ENCODE assay signal across 9 mouse cellular contexts in the genomic region with DNA sequence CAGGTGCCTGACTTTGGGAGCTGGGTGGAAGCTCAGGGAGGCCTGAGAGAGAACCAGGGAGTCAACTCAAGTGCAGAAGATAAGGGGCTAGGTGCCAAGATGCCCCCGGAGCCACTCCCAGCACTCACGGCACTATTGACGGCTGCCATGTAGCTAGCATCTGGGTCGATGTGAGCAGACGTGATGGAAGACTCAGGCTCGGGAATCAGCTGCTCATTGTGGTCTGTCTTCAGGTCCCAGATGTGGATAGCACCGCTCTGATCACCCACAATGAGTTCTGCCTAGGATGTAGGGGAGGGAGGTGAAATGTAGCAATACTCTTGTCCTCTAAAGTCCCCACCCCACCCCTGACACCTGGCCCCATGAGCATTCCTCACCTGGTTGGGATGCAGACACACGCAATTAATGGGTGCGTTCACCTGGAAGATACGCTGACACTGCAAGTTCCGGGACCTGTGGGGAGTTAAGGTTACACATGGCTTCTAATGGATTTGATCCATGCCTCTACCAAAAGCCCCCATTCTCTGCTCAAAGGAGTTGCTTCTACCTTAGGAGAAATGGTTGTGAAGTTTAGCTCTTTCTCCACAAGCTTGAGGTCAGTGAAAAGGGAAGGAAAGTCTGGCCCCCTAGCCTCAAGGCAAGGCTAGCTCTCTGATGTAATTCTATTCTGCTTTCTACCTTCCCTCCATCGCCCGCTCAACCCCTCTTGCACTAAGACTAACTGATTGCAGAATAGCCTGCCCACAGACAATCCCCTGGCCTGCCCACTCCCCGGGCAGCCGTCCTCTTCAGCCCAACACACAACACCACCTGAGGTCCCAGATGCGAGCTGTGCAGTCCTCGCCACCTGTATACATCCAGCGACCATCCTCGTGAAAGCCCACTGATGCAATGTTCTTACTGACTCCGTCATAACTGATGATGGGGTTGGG. TPM values are rescaled to one million over a fixed set of nuclear protein-coding genes. Genes with fewer than 3 reads are reported as not detected.
DNase-seq lines count a peak whose midpoint lies in the region; ATAC-seq and TF ChIP-seq lines count a peak whose summit lies in the region.
"Had no signal": no experiment of that assay in that cellular context is flagged by ENCODE, and none has a peak within 500 bp of the region (broad histone marks: within the 10 kb centered on the region; RNA-seq: fewer than 3 reads in every experiment).

No protein-coding gene starts in this region.

- no peak overlapping the region for H3K4me3 ChIP-seq in forebrain, embryonic 11.5 days (ENCODE audit: low read depth, low read length)
- no peak overlapping the region for H3K4me3 ChIP-seq in forebrain, postnatal 0 days (ENCODE audit: low read depth, low read length)
- peak overlapping the region; percentile 99; the same call in 1 of the 2 replicates for H3K4me3 ChIP-seq in E14TG2a.4 (replicated peaks; ENCODE audit: low read length)
- H3K4me3 ChIP-seq in hindbrain, embryonic 11.5 days (ENCODE audit: low read depth, low read length): no peak overlapping the region
- H3K4me3 ChIP-seq in liver, postnatal 0 days (ENCODE audit: low read depth, low read length): peak overlapping the region; percentile 78

- ATAC-seq in forebrain, embryonic 11.5 days (replicated peaks; ENCODE audit: low FRiP score): no peak
- ATAC-seq in forebrain, postnatal 0 days: no peak
- ATAC-seq in hindbrain, embryonic 11.5 days (ENCODE audit: low FRiP score): no peak
- ATAC-seq in liver, postnatal 0 days: no peak

- H3K27ac ChIP-seq in forebrain, embryonic 11.5 days (ENCODE audit: low read depth, low read length): no peak overlapping the region
- H3K27ac ChIP-seq in forebrain, postnatal 0 days (ENCODE audit: low read depth, low read length): no peak overlapping the region
- H3K27ac ChIP-seq in hindbrain, embryonic 11.5 days (ENCODE audit: low read depth, low read length): no peak overlapping the region
- H3K27ac ChIP-seq in liver, postnatal 0 days (ENCODE audit: low read depth): peak overlapping the region; percentile 84

- WGBS in forebrain, embryonic 11.5 days: 92% methylated on average over 20 of the region's 20 CpGs
- WGBS in forebrain, postnatal 0 days: 91% methylated on average over 20 of the region's 20 CpGs
- WGBS in hindbrain, embryonic 11.5 days: 93% methylated on average over 20 of the region's 20 CpGs
- WGBS in liver, postnatal 0 days (ENCODE audit: insufficient replicate concordance): 85% methylated on average over 20 of the region's 20 CpGs

- H3K4me1 ChIP-seq in forebrain, embryonic 11.5 days (replicated peaks; ENCODE audit: control insufficient read depth, insufficient read depth, low read length): peaks cover 7% of the 10 kb centered on the region
- H3K4me1 ChIP-seq in forebrain, postnatal 0 days (ENCODE audit: insufficient read depth): peaks cover 9% of the 10 kb centered on the region
- H3K4me1 ChIP-seq in E14TG2a.4 (replicated peaks; ENCODE audit: low read depth, low read length): peaks cover 60% of the 10 kb centered on the region
- H3K4me1 ChIP-seq in hindbrain, embryonic 11.5 days (replicated peaks; ENCODE audit: control insufficient read depth, insufficient read depth, low read length): peaks cover 5% of the 10 kb centered on the region
- H3K4me1 ChIP-seq in liver, postnatal 0 days (ENCODE audit: insufficient read depth): peaks cover 15% of the 10 kb centered on the region

- H3K36me3 ChIP-seq in forebrain, embryonic 11.5 days (ENCODE audit: control insufficient read depth, insufficient read depth, low read length): peaks cover 5% of the 10 kb centered on the region; the same call in 1 of the 2 replicates
- peaks cover 37% of the 10 kb centered on the region for H3K36me3 ChIP-seq in forebrain, postnatal 0 days (ENCODE audit: insufficient read depth)
- H3K36me3 ChIP-seq in E14TG2a.4 (ENCODE audit: insufficient read depth, low read length): peaks cover 58% of the 10 kb centered on the region
- H3K36me3 ChIP-seq in hindbrain, embryonic 11.5 days (ENCODE audit: control insufficient read depth, insufficient read depth, low read length): peaks cover 6% of the 10 kb centered on the region; the same call in 1 of the 2 replicates
- peaks cover 39% of the 10 kb centered on the region for H3K36me3 ChIP-seq in liver, postnatal 0 days (replicated peaks; ENCODE audit: insufficient read depth, low read length)

- no peaks in the 10 kb centered on the region for H3K27me3 ChIP-seq in forebrain, embryonic 11.5 days (ENCODE audit: control insufficient read depth, insufficient read depth, low read length)
- no peaks in the 10 kb centered on the region for H3K27me3 ChIP-seq in forebrain, postnatal 0 days (ENCODE audit: insufficient read depth, low read length)
- no peaks in the 10 kb centered on the region for H3K27me3 ChIP-seq in E14TG2a.4 (ENCODE audit: insufficient read depth, low read length)
- no peaks in the 10 kb centered on the region for H3K27me3 ChIP-seq in hindbrain, embryonic 11.5 days (ENCODE audit: control insufficient read depth, insufficient read depth, low read length)
- no peaks in the 10 kb centered on the region for H3K27me3 ChIP-seq in liver, postnatal 0 days (ENCODE audit: insufficient read depth, low read length)

- no peaks in the 10 kb centered on the region for H3K9me3 ChIP-seq in forebrain, embryonic 11.5 days (ENCODE audit: control insufficient read depth, low read length)
- no peaks in the 10 kb centered on the region for H3K9me3 ChIP-seq in forebrain, postnatal 0 days (ENCODE audit: low read length)
- no peaks in the 10 kb centered on the region for H3K9me3 ChIP-seq in E14TG2a.4 (ENCODE audit: low read length)
- no peaks in the 10 kb centered on the region for H3K9me3 ChIP-seq in hindbrain, embryonic 11.5 days (ENCODE audit: control insufficient read depth, low read length)
- no peaks in the 10 kb centered on the region for H3K9me3 ChIP-seq in liver, postnatal 0 days (ENCODE audit: low read length)

- DNase-seq in forebrain, embryonic 11.5 days (ENCODE audit: low spot score): no peak
- DNase-seq in forebrain, postnatal 0 days: no peak
- DNase-seq in hindbrain, embryonic 11.5 days (ENCODE audit: low spot score): no peak
- no peak for DNase-seq in liver, postnatal 0 days
- no peak for DNase-seq in c-Kit-positive CD71-positive TER-119-positive erythroid progenitor cells, embryonic 14.5 days (ENCODE audit: low spot score)
- no peak for DNase-seq in ovary, postnatal 10 days (ENCODE audit: low spot score)
- no peak for DNase-seq in left cerebral cortex, adult 9 months (ENCODE audit: low spot score in 2 of 2)

- peak overlapping the region; percentile 53; the same call in 1 of the 2 replicates for H3K4me2 ChIP-seq in forebrain, embryonic 11.5 days (ENCODE audit: low read depth, low read length, severe bottlenecking)
- no peak overlapping the region for H3K4me2 ChIP-seq in forebrain, postnatal 0 days (ENCODE audit: low read depth)
- peak overlapping the region; percentile 40; the same call in 1 of the 2 replicates for H3K4me2 ChIP-seq in hindbrain, embryonic 11.5 days (replicated peaks; ENCODE audit: low read depth, low read length)
- peak overlapping the region; percentile 66 for H3K4me2 ChIP-seq in liver, postnatal 0 days (ENCODE audit: low read depth, low read length)

- no peak overlapping the region for H3K9ac ChIP-seq in forebrain, embryonic 11.5 days (ENCODE audit: low read length)
- H3K9ac ChIP-seq in forebrain, postnatal 0 days: no peak overlapping the region
- H3K9ac ChIP-seq in hindbrain, embryonic 11.5 days (ENCODE audit: low read depth, low read length): peak overlapping the region; percentile 81; the same call in 1 of the 2 replicates
- H3K9ac ChIP-seq in liver, postnatal 0 days (replicated peaks): 0 out of 2 replicates have a peak overlapping the region, but pooled peaks have one; percentile 77

- TF ChIP-seq CTCF in forebrain, postnatal 0 days (IDR thresholded peaks at IDR 0.05; ENCODE audit: low read depth): no peak
- TF ChIP-seq CTCF in E14TG2a.4 (conservative IDR thresholded peaks at IDR 0.05; ENCODE audit: low read length): no peak
- TF ChIP-seq CTCF in liver, postnatal 0 days (IDR thresholded peaks at IDR 0.05; ENCODE audit: low read depth): no peak

- no peak for TF ChIP-seq EP300 in liver, postnatal 0 days (IDR thresholded peaks at IDR 0.05; ENCODE audit: low read depth)

RNA-seq across cellular contexts. Expression of a gene that starts 1.6 kb away (rescaled TPM):
- 33.8 and 34.0 TPM in 2 replicates for polyA plus RNA-seq in forebrain, embryonic 11.5 days (2014; fragmentation: Nextera tagmentation; extraction: Ambion mirVana)
- total RNA-seq in forebrain, postnatal 0 days (2014; rRNA removed): 36.5 and 45.5 TPM in 2 replicates
- polyA plus RNA-seq in forebrain, postnatal 0 days (2015; fragmentation: Nextera tagmentation; extraction: Ambion mirVana): 23.9 and 28.2 TPM in 2 replicates
- 27.8 and 37.7 TPM in 2 replicates for polyA plus RNA-seq in hindbrain, embryonic 11.5 days (2014; fragmentation: Nextera tagmentation; extraction: Ambion mirVana)
- 6.2 and 8.1 TPM in 2 replicates for polyA plus RNA-seq in liver, postnatal 0 days (2015; fragmentation: Nextera tagmentation; extraction: Ambion mirVana)

RNA-seq across cellular contexts. Expression of a gene that starts 3.6 kb away (rescaled TPM):
- 0.41 and 0.44 TPM in 2 replicates for polyA plus RNA-seq in forebrain, embryonic 11.5 days (2014; fragmentation: Nextera tagmentation; extraction: Ambion mirVana)
- total RNA-seq in forebrain, postnatal 0 days (2014; rRNA removed): 1.2 and 2.0 TPM in 2 replicates
- 1.6 and 4.3 TPM in 2 replicates for polyA plus RNA-seq in forebrain, postnatal 0 days (2015; fragmentation: Nextera tagmentation; extraction: Ambion mirVana)
- polyA plus RNA-seq in hindbrain, embryonic 11.5 days (2014; fragmentation: Nextera tagmentation; extraction: Ambion mirVana): 0.86 and 1.8 TPM in 2 replicates
- not detected in 2 replicates for polyA plus RNA-seq in liver, postnatal 0 days (2015; fragmentation: Nextera tagmentation; extraction: Ambion mirVana)
- total RNA-seq: liver, adult 2 months had no signal

RNA-seq across cellular contexts. Expression of a gene that starts 7.1 kb away (rescaled TPM):
- 72.1 and 73.4 TPM in 2 replicates for polyA plus RNA-seq in forebrain, embryonic 11.5 days (2014; fragmentation: Nextera tagmentation; extraction: Ambion mirVana)
- total RNA-seq in forebrain, postnatal 0 days (2014; rRNA removed): 37.8 and 39.5 TPM in 2 replicates
- 68.1 and 72.5 TPM in 2 replicates for polyA plus RNA-seq in forebrain, postnatal 0 days (2015; fragmentation: Nextera tagmentation; extraction: Ambion mirVana)
- 60.1 and 64.6 TPM in 2 replicates for polyA plus RNA-seq in hindbrain, embryonic 11.5 days (2014; fragmentation: Nextera tagmentation; extraction: Ambion mirVana)
- polyA plus RNA-seq in liver, postnatal 0 days (2015; fragmentation: Nextera tagmentation; extraction: Ambion mirVana): 35.6 and 40.9 TPM in 2 replicates

RNA-seq across cellular contexts. Expression of a gene that starts 7.2 kb away (rescaled TPM):
- 28.8 and 31.4 TPM in 2 replicates for polyA plus RNA-seq in forebrain, embryonic 11.5 days (2014; fragmentation: Nextera tagmentation; extraction: Ambion mirVana)
- 34.2 and 37.5 TPM in 2 replicates for total RNA-seq in forebrain, postnatal 0 days (2014; rRNA removed)
- polyA plus RNA-seq in forebrain, postnatal 0 days (2015; fragmentation: Nextera tagmentation; extraction: Ambion mirVana): 9.2 and 25.6 TPM in 2 replicates
- polyA plus RNA-seq in hindbrain, embryonic 11.5 days (2014; fragmentation: Nextera tagmentation; extraction: Ambion mirVana): 17.5 and 19.9 TPM in 2 replicates
- polyA plus RNA-seq in liver, postnatal 0 days (2015; fragmentation: Nextera tagmentation; extraction: Ambion mirVana): 4.5 and 6.4 TPM in 2 replicates

RNA-seq across cellular contexts. Expression of a gene that starts 11.1 kb away (rescaled TPM):
- polyA plus RNA-seq in forebrain, embryonic 11.5 days (2014; fragmentation: Nextera tagmentation; extraction: Ambion mirVana): 8.0 and 9.3 TPM in 2 replicates
- total RNA-seq in forebrain, postnatal 0 days (2014; rRNA removed): 90.0 and 113 TPM in 2 replicates
- 14.9 and 25.3 TPM in 2 replicates for polyA plus RNA-seq in forebrain, postnatal 0 days (2015; fragmentation: Nextera tagmentation; extraction: Ambion mirVana)
- 6.4 and 9.2 TPM in 2 replicates for polyA plus RNA-seq in hindbrain, embryonic 11.5 days (2014; fragmentation: Nextera tagmentation; extraction: Ambion mirVana)
- not detected in 2 replicates for polyA plus RNA-seq in liver, postnatal 0 days (2015; fragmentation: Nextera tagmentation; extraction: Ambion mirVana)

Comparison
In these comparisons a context has a peak if more than half of its experiments do, and no peak if none do; other contexts are left out.
1. H3K4me3 ChIP-seq: peak in E14TG2a.4 (single experiment) and liver, postnatal 0 days (single experiment); none in forebrain, embryonic 11.5 days (single experiment), forebrain, postnatal 0 days (single experiment) and hindbrain, embryonic 11.5 days (single experiment).
2. H3K9ac ChIP-seq: peak in hindbrain, embryonic 11.5 days (single experiment) and liver, postnatal 0 days (single experiment); none in forebrain, embryonic 11.5 days (single experiment) and forebrain, postnatal 0 days (single experiment).